Mouse (Mus musculus): ENCODE results near the gene Fgfr2. TPM values are rescaled to one million over a fixed set of nuclear protein-coding genes. Genes with fewer than 3 reads are reported as not detected.

Fgfr2 gene
- polyA plus RNA-seq, 1 experiment from 2014 or later, result 92.5 TPM

DNA sequence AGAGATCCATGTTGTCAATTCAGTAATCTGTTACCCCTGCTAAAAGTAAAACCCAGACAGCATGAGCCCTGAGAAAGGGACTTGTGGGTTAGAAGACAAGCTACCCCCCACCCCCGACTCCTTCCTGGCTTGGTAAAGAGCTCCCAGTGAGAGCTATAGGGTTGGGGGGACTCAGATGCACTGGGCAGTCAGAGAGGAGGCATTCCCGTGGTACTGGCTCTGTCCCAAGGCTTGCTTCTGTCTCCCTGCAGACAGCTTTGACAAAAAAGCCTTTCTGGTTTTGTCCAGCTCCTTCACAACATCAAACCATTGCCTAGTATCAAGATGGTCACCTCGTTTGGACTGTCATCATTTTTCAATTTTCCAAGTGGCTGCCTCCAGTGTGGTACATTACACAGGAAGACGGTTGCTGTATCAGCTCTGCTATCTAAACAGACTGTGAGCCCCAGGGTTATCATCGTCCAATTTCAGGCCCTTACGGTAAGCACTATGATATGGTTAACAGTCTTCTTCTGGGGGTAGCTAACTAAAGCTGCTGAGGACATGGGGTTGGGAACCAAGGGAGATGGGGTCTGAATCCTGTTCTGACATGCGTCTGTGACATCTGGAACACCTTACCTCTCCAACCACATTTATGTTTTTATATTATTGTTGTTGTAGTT, 726.4 kb downstream of the Fgfr2 start:
- no peak for DNase-seq (ENCODE audit: low spot score)
- no peak overlapping the region for H3K4me3 ChIP-seq
- H3K9me3 ChIP-seq, result no peaks in the 10 kb centered on the region
- peak overlapping the region; percentile 29; the same call in 1 of the 2 replicates for H3K27ac ChIP-seq
- H3K27me3 ChIP-seq (ENCODE audit: insufficient read depth, poor library complexity, severe bottlenecking), result no peaks in the 10 kb centered on the region
- peaks cover 12% of the 10 kb centered on the region for H3K4me1 ChIP-seq (replicated peaks)
- H3K36me3 ChIP-seq, result no peaks in the 10 kb centered on the region
- 81% methylated on average over 7 of the region's 7 CpGs for WGBS

- Histone ChIP-seq H3K27ac (no peak overlapping the region), H3K36me3 (no peaks in the 10 kb centered on the region), H3K4me3 (no peak overlapping the region), H3K4me1 (replicated peaks) (peaks cover 19% of the 10 kb centered on the region), H3K27me3 (ENCODE audit: insufficient read depth, poor library complexity, severe bottlenecking) (no peaks in the 10 kb centered on the region), H3K9me3 (no peaks in the 10 kb centered on the region)
- DNase-seq (ENCODE audit: low spot score), result no peak
Measured at GRCm38 (mm10) chr7:132393582-132394175, 729.5 kb downstream of the Fgfr2 start.

DNA sequence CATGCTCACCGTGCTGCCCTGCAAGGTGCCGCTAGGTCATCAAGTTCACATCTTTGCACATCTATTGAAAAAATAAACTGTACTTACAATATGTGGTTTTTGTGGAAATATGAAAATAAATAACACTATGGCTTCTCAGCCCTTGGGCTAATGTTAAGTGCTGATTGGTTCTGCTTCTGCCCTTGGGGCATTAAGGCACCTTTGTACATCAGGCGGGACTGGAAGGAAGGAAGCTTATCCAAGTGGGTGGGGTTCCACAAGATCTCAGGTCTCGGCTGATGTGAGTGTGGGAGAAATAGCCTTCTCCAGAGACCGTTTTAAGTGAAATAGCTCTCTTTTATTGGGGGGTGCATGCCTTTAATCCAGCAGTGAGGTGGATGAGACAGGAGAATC, 730.1 kb downstream of the Fgfr2 start:
- 88% methylated on average over 5 of the region's 5 CpGs for WGBS
- DNase-seq (ENCODE audit: low spot score), result no peak
- no peak overlapping the region for H3K27ac ChIP-seq

GRCm38 (mm10) chr7:132392233-132393013, 730.7 kb downstream of the Fgfr2 start:
- no peaks in the 10 kb centered on the region for H3K9me3 ChIP-seq
- H3K36me3 ChIP-seq, result no peaks in the 10 kb centered on the region
- WGBS, result 74% methylated on average over 13 of the region's 13 CpGs
- no peak for DNase-seq (ENCODE audit: low spot score)
- H3K27ac ChIP-seq, result peak overlapping the region; percentile 56
- no peaks in the 10 kb centered on the region for H3K27me3 ChIP-seq (ENCODE audit: insufficient read depth, poor library complexity, severe bottlenecking)
- H3K4me3 ChIP-seq, result no peak overlapping the region
- peaks cover 19% of the 10 kb centered on the region for H3K4me1 ChIP-seq (replicated peaks)

More for the DNA sequence above, 730.1 kb downstream of the Fgfr2 start:
- Histone ChIP-seq H3K4me3 (no peak overlapping the region), H3K27me3 (ENCODE audit: insufficient read depth, poor library complexity, severe bottlenecking) (no peaks in the 10 kb centered on the region), H3K9me3 (no peaks in the 10 kb centered on the region), H3K36me3 (no peaks in the 10 kb centered on the region), H3K4me1 (replicated peaks) (peaks cover 19% of the 10 kb centered on the region)

DNA sequence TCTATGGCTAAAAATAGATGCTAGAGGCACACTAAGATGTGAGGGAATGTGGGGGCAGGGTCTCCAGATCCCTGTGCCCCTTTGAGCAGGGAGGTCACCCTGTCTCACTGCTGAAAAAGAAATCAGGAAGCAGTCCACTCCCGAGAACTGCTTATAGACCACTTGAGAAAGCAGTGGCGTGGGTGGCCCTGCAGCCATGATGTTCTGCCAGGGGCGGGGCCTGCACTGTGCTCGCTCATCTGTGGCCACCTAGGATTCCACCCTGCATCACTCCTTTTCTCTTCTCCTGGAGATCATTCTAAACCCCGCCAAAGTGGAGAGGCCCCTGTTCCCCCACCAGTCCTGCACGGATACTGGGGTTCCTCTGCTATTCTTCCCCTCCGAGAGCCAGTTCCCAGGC, 733.7 kb downstream of the Fgfr2 start:
- 70% methylated on average over 7 of the region's 7 CpGs for WGBS

GRCm38 (mm10) chr7:132387507-132387906, 735.6 kb downstream of the Fgfr2 start:
- H3K27ac ChIP-seq, result no peak overlapping the region
- 84% methylated on average over 5 of the region's 5 CpGs for WGBS
- peaks cover 49% of the 10 kb centered on the region for H3K4me1 ChIP-seq (replicated peaks)
- DNase-seq (ENCODE audit: low spot score), result no peak
- H3K9me3 ChIP-seq, result no peaks in the 10 kb centered on the region
- no peak overlapping the region for H3K4me3 ChIP-seq
- H3K36me3 ChIP-seq, result no peaks in the 10 kb centered on the region
- peaks cover 15% of the 10 kb centered on the region for H3K27me3 ChIP-seq (ENCODE audit: insufficient read depth, poor library complexity, severe bottlenecking)

More for the DNA sequence above, 733.7 kb downstream of the Fgfr2 start:
- peaks cover 40% of the 10 kb centered on the region for H3K4me1 ChIP-seq (replicated peaks)
- peak overlapping the region; percentile 35; the same call in 1 of the 2 replicates for H3K27ac ChIP-seq
- H3K27me3 ChIP-seq (ENCODE audit: insufficient read depth, poor library complexity, severe bottlenecking), result peaks cover 9% of the 10 kb centered on the region
- H3K9me3 ChIP-seq, result no peaks in the 10 kb centered on the region
- H3K4me3 ChIP-seq, result no peak overlapping the region
- H3K36me3 ChIP-seq, result no peaks in the 10 kb centered on the region
- DNase-seq (ENCODE audit: low spot score), result no peak

GRCm38 (mm10) chr7:132386316-132386715, 736.8 kb downstream of the Fgfr2 start:
- WGBS, result 44% methylated on average over 8 of the region's 8 CpGs
- peak overlapping the region; percentile 79 for H3K27ac ChIP-seq

GRCm38 (mm10) chr7:132385456-132386130, 737.6 kb downstream of the Fgfr2 start:
- WGBS, result 24% methylated on average over 7 of the region's 7 CpGs
- Histone ChIP-seq H3K27ac (peak overlapping the region; percentile 79), H3K4me3 (peak overlapping the region; percentile 3; the same call in 1 of the 2 replicates), H3K27me3 (ENCODE audit: insufficient read depth, poor library complexity, severe bottlenecking) (peaks cover 15% of the 10 kb centered on the region), H3K36me3 (no peaks in the 10 kb centered on the region), H3K9me3 (no peaks in the 10 kb centered on the region), H3K4me1 (replicated peaks) (peaks cover 42% of the 10 kb centered on the region)
- peak; percentile 28 for DNase-seq (ENCODE audit: low spot score)

More at GRCm38 (mm10) chr7:132386316-132386715, 736.8 kb downstream of the Fgfr2 start:
- Histone ChIP-seq H3K27me3 (ENCODE audit: insufficient read depth, poor library complexity, severe bottlenecking) (peaks cover 15% of the 10 kb centered on the region), H3K4me3 (no peak overlapping the region), H3K36me3 (no peaks in the 10 kb centered on the region), H3K4me1 (replicated peaks) (peaks cover 42% of the 10 kb centered on the region), H3K9me3 (no peaks in the 10 kb centered on the region)
- DNase-seq (ENCODE audit: low spot score), result no peak

DNA sequence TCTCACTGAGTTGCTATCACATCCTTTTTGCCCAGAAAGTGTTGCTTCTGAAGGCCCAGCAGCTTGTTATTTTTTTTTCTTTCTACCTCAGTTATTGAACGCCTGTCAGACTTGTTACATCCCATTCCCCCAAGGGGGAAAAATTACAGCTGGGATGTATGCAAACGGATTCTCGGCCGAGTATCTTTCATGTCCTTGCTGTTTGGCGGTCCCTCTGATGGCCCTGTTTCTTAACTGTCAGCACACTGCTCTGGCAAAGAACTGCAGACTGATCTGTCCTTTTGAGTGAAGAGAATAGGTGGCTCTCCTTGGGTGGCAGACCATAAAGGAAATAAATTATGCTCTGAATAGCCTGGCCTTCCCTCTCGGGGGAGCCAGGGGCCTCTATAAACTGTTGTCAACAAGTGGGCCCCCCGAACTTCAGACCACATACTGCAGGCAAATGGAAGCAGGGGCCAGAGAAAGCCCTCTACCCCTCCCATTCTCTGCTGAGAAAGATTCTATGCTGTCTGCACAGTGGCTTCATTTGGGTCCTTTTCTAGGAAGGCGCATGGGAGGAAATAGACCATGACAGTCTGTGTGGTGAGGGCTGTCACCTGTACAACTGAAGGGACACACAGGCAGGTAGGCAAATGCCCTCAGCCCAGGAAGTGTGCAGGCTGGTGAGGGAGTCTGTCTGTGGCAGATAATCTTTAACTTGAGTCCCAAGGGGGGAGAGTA, 738.3 kb downstream of the Fgfr2 start:
- Histone ChIP-seq H3K4me3 (peak overlapping the region; percentile 3; the same call in 1 of the 2 replicates), H3K4me1 (replicated peaks) (peaks cover 42% of the 10 kb centered on the region), H3K27me3 (ENCODE audit: insufficient read depth, poor library complexity, severe bottlenecking) (peaks cover 15% of the 10 kb centered on the region), H3K27ac (peak overlapping the region; percentile 79), H3K9me3 (no peaks in the 10 kb centered on the region), H3K36me3 (no peaks in the 10 kb centered on the region)
- DNase-seq (ENCODE audit: low spot score), result peak; percentile 16
- 19% methylated on average over 8 of the region's 8 CpGs for WGBS

- no peaks in the 10 kb centered on the region for H3K9me3 ChIP-seq
- 69% methylated on average over 1 of the region's 1 CpGs for WGBS
- H3K27ac ChIP-seq, result peak overlapping the region; percentile 5; the same call in 1 of the 2 replicates
- no peak for DNase-seq (ENCODE audit: low spot score)
- H3K4me3 ChIP-seq, result no peak overlapping the region
- peaks cover 11% of the 10 kb centered on the region for H3K27me3 ChIP-seq (ENCODE audit: insufficient read depth, poor library complexity, severe bottlenecking)
- H3K4me1 ChIP-seq (replicated peaks), result peaks cover 28% of the 10 kb centered on the region
- H3K36me3 ChIP-seq, result no peaks in the 10 kb centered on the region
Measured at GRCm38 (mm10) chr7:132380634-132381336, 742.4 kb downstream of the Fgfr2 start.

DNA sequence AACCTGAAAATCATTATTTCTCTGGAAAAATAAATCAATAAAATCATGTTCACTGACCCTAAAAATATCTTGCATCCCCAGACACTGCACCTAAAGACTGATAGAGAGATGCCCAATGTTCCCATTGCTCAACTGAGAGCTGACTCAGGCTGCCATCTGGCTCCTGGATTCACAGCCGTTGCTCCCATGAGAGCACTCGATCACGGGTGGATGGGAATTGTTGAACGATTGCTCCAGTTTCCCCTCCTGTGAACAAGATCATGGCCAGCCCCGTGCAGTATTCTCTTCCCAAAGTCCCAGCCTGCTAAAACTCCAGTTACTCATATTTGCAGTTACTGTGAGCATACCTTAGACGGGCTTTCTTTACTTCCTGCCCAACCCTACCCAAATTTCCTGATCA, 745.2 kb downstream of the Fgfr2 start:
- Histone ChIP-seq H3K4me3 (no peak overlapping the region), H3K27me3 (ENCODE audit: insufficient read depth, poor library complexity, severe bottlenecking) (no peaks in the 10 kb centered on the region; the same call in none of the 2 replicates), H3K36me3 (no peaks in the 10 kb centered on the region), H3K9me3 (no peaks in the 10 kb centered on the region), H3K27ac (no peak overlapping the region), H3K4me1 (replicated peaks) (peaks cover 21% of the 10 kb centered on the region)
- no peak for DNase-seq (ENCODE audit: low spot score)
- WGBS, result 78% methylated on average over 6 of the region's 6 CpGs

Measured in hindbrain, embryonic 10.5 days (tissue).